Mouse (Mus musculus): ENCODE results near the gene Ccl24.

The Ccl24 gene

GRCm38 (mm10) chr5:135544865-135545797 is 27.7 kb downstream of the Ccl24 start, which contains the start of gene Hip1:
Hip1 (minus strand) TSS chr5:135545120.
- peak; percentile 100 for DNase-seq (ENCODE audit: low spot score)

GRCm38 (mm10) chr5:135544032-135544558 is 28.8 kb downstream of the Ccl24 start:
- DNase-seq (ENCODE audit: low spot score): no peak

- no peak for DNase-seq (ENCODE audit: low spot score)
Observed at GRCm38 (mm10) chr5:135537794-135538214, 35.0 kb downstream of the Ccl24 start.

- DNase-seq (ENCODE audit: low spot score): no peak
Observed at GRCm38 (mm10) chr5:135537326-135537725, 35.5 kb downstream of the Ccl24 start.

- no peak for DNase-seq (ENCODE audit: low spot score)
Observed at GRCm38 (mm10) chr5:135535867-135536266, 37.0 kb downstream of the Ccl24 start.

- DNase-seq (ENCODE audit: low spot score): no peak
Observed at GRCm38 (mm10) chr5:135533431-135533830, 39.4 kb downstream of the Ccl24 start.

GRCm38 (mm10) chr5:135531306-135531845 is 41.5 kb downstream of the Ccl24 start:
- DNase-seq (ENCODE audit: low spot score): no peak

- DNase-seq (ENCODE audit: low spot score): no peak
Observed at GRCm38 (mm10) chr5:135529964-135530363, 42.9 kb downstream of the Ccl24 start.

GRCm38 (mm10) chr5:135529310-135529709 is 43.5 kb downstream of the Ccl24 start:
- no peak for DNase-seq (ENCODE audit: low spot score)

- DNase-seq (ENCODE audit: low spot score): no peak
Observed at GRCm38 (mm10) chr5:135527986-135528385, 44.9 kb downstream of the Ccl24 start.

- no peak for DNase-seq (ENCODE audit: low spot score)
Observed at GRCm38 (mm10) chr5:135524660-135525560, 47.9 kb downstream of the Ccl24 start.

GRCm38 (mm10) chr5:135524087-135524486 is 48.8 kb downstream of the Ccl24 start:
- no peak for DNase-seq (ENCODE audit: low spot score)

- no peak for DNase-seq (ENCODE audit: low spot score)
Observed at GRCm38 (mm10) chr5:135522111-135522722, 50.6 kb downstream of the Ccl24 start.

All from layer of hippocampus, adult 11-12 months (tissue).